ENCODE assay signal across 22 mouse cellular contexts in the genomic region with DNA sequence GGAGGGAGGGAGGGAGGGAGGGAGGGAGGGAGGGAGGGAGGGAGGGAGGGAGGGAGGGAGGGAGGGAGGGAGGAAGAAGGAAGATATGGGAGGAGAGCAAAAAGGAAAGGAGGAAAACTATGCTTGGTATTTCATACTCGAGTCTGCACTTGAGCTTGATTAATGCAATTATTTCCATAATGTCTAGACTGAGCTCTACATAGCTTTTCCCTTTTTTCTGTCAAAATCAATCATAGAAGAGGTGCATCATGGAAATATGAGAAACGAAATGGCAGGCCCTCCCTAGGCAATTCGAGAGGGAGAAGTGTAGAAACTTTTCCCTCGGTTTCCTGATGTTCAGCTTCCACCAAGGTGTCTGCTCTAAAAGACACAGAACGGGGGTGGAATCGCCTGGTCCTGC.
DNase-seq lines count a peak whose midpoint lies in the region; ATAC-seq and TF ChIP-seq lines count a peak whose summit lies in the region.
"Had no signal": no experiment of that assay in that cellular context is flagged by ENCODE, and none has a peak within 500 bp of the region (broad histone marks: within the 10 kb centered on the region; RNA-seq: fewer than 3 reads in every experiment).

No protein-coding gene starts in this region.

- no peak for ATAC-seq in liver, postnatal 0 days
- no peak for ATAC-seq in liver, embryonic 12.5 days
- no peak for ATAC-seq in embryonic facial prominence, embryonic 13.5 days (ENCODE audit: insufficient number of reproducible peaks, insufficient read depth, low FRiP score, low TSS enrichment, low read depth)
- ATAC-seq in intestine, postnatal 0 days = no peak
- ATAC-seq: activated CD4-positive, CD25-positive, alpha-beta regulatory T cell, adult 4 months; CD4-positive, CD25-positive, alpha-beta regulatory T cell, adult 4 months; forebrain, embryonic 14.5 days; forebrain, postnatal 0 days had no signal

- H3K27me3 ChIP-seq in liver, postnatal 0 days (ENCODE audit: insufficient read depth, low read length) = no peaks in the 10 kb centered on the region
- no peaks in the 10 kb centered on the region for H3K27me3 ChIP-seq in liver, embryonic 12.5 days (replicated peaks)
- H3K27me3 ChIP-seq in embryonic facial prominence, embryonic 13.5 days = 0 out of 2 replicates have a peak, but pooled peaks cover 2% of the 10 kb centered on the region
- no peaks in the 10 kb centered on the region for H3K27me3 ChIP-seq in intestine, postnatal 0 days (replicated peaks; ENCODE audit: control insufficient read depth, insufficient read depth, low read length)
- H3K27me3 ChIP-seq: hindbrain, embryonic 12.5 days; hindbrain, embryonic 15.5 days had no signal

- no peak overlapping the region for H3K27ac ChIP-seq in liver, postnatal 0 days (ENCODE audit: low read depth)
- no peak overlapping the region for H3K27ac ChIP-seq in liver, embryonic 12.5 days
- H3K27ac ChIP-seq in embryonic facial prominence, embryonic 13.5 days = peak overlapping the region; percentile 39; the same call in 1 of the 2 replicates
- no peak overlapping the region for H3K27ac ChIP-seq in intestine, postnatal 0 days (ENCODE audit: low read depth, low read length)
- H3K27ac ChIP-seq: forebrain, embryonic 10.5 days; gastrocnemius, adult 2 months; hindbrain, embryonic 12.5 days; hindbrain, embryonic 15.5 days had no signal

- no peak for TF ChIP-seq CTCF in liver, postnatal 0 days (IDR thresholded peaks at IDR 0.05; ENCODE audit: low read depth)
- TF ChIP-seq CTCF in intestine, postnatal 0 days (IDR thresholded peaks at IDR 0.05; ENCODE audit: low read depth) = no peak

- no peaks in the 10 kb centered on the region for H3K4me1 ChIP-seq in liver, postnatal 0 days (ENCODE audit: insufficient read depth)
- no peaks in the 10 kb centered on the region for H3K4me1 ChIP-seq in liver, embryonic 12.5 days
- H3K4me1 ChIP-seq in embryonic facial prominence, embryonic 13.5 days = peaks cover 4% of the 10 kb centered on the region; the same call in 1 of the 2 replicates
- H3K4me1 ChIP-seq in intestine, postnatal 0 days (replicated peaks; ENCODE audit: control insufficient read depth, insufficient read depth, low read length) = no peaks in the 10 kb centered on the region
- H3K4me1 ChIP-seq: hindbrain, embryonic 12.5 days; hindbrain, embryonic 15.5 days had no signal

- no peaks in the 10 kb centered on the region for H3K9me3 ChIP-seq in liver, postnatal 0 days (ENCODE audit: low read length)
- H3K9me3 ChIP-seq in liver, embryonic 12.5 days (replicated peaks) = no peaks in the 10 kb centered on the region
- H3K9me3 ChIP-seq in embryonic facial prominence, embryonic 13.5 days = no peaks in the 10 kb centered on the region
- no peaks in the 10 kb centered on the region for H3K9me3 ChIP-seq in intestine, postnatal 0 days (ENCODE audit: control insufficient read depth)
- H3K9me3 ChIP-seq: forebrain, embryonic 10.5 days; hindbrain, embryonic 12.5 days; hindbrain, embryonic 15.5 days had no signal

- 68% methylated on average over 6 of the region's 6 CpGs for WGBS in liver, postnatal 0 days (ENCODE audit: insufficient replicate concordance)
- WGBS in liver, embryonic 12.5 days (ENCODE audit: insufficient replicate concordance) = 67% methylated on average over 6 of the region's 6 CpGs
- WGBS in embryonic facial prominence, embryonic 13.5 days = 26% methylated on average over 6 of the region's 6 CpGs
- WGBS in intestine, postnatal 0 days = 62% methylated on average over 6 of the region's 6 CpGs

- H3K4me3 ChIP-seq in liver, postnatal 0 days (ENCODE audit: low read depth, low read length) = no peak overlapping the region
- H3K4me3 ChIP-seq in liver, embryonic 12.5 days = no peak overlapping the region
- H3K4me3 ChIP-seq in embryonic facial prominence, embryonic 13.5 days = no peak overlapping the region
- H3K4me3 ChIP-seq in intestine, postnatal 0 days (ENCODE audit: low read depth, low read length) = no peak overlapping the region
- H3K4me3 ChIP-seq: forebrain, embryonic 10.5 days; gastrocnemius, adult 2 months; hindbrain, embryonic 12.5 days; hindbrain, embryonic 15.5 days had no signal

- TF ChIP-seq EP300 in liver, postnatal 0 days (IDR thresholded peaks at IDR 0.05; ENCODE audit: low read depth) = no peak

- no peak for DNase-seq in liver, postnatal 0 days
- peak; percentile 16 for DNase-seq in retina, postnatal 1 day
- DNase-seq in testis, postnatal 10 days (ENCODE audit: low spot score) = no peak
- DNase-seq: adrenal gland, adult 8-10 months; adrenal gland, postnatal 25 days; cerebellum, adult 11-12 months; cerebellum, adult 8-10 months; cerebellum, postnatal 14 days; forebrain, postnatal 0 days; gastrocnemius, adult 2 months; gastrocnemius, postnatal 14 days; heart, adult 11 months had no signal

- no peaks in the 10 kb centered on the region for H3K36me3 ChIP-seq in liver, postnatal 0 days (replicated peaks; ENCODE audit: insufficient read depth, low read length)
- no peaks in the 10 kb centered on the region for H3K36me3 ChIP-seq in liver, embryonic 12.5 days
- no peaks in the 10 kb centered on the region for H3K36me3 ChIP-seq in embryonic facial prominence, embryonic 13.5 days
- H3K36me3 ChIP-seq in intestine, postnatal 0 days (ENCODE audit: control insufficient read depth, insufficient read depth) = no peaks in the 10 kb centered on the region
- H3K36me3 ChIP-seq: forebrain, embryonic 10.5 days; hindbrain, embryonic 12.5 days; hindbrain, embryonic 15.5 days had no signal

- H3K4me2 ChIP-seq in liver, postnatal 0 days (ENCODE audit: low read depth, low read length) = peak overlapping the region; percentile 35; the same call in 1 of the 2 replicates
- no peak overlapping the region for H3K4me2 ChIP-seq in liver, embryonic 12.5 days
- peak overlapping the region; percentile 9; the same call in 1 of the 2 replicates for H3K4me2 ChIP-seq in embryonic facial prominence, embryonic 13.5 days
- H3K4me2 ChIP-seq in intestine, postnatal 0 days (replicated peaks; ENCODE audit: low read depth) = no peak overlapping the region
- H3K4me2 ChIP-seq: heart, embryonic 11.5 days; hindbrain, embryonic 12.5 days; hindbrain, embryonic 15.5 days had no signal

- H3K9ac ChIP-seq in liver, postnatal 0 days (replicated peaks) = no peak overlapping the region
- no peak overlapping the region for H3K9ac ChIP-seq in liver, embryonic 12.5 days
- H3K9ac ChIP-seq in embryonic facial prominence, embryonic 13.5 days = no peak overlapping the region
- H3K9ac ChIP-seq in intestine, postnatal 0 days (ENCODE audit: low read depth, low read length) = no peak overlapping the region
- H3K9ac ChIP-seq: forebrain, postnatal 0 days; hindbrain, embryonic 12.5 days; hindbrain, embryonic 15.5 days had no signal

Comparison
In these comparisons a context has a peak if more than half of its experiments do, and no peak if none do; other contexts are left out.
1. H3K4me2 ChIP-seq: peak in liver, postnatal 0 days (single experiment) and embryonic facial prominence, embryonic 13.5 days (single experiment); none in liver, embryonic 12.5 days (single experiment) and intestine, postnatal 0 days (single experiment).